Mouse (Mus musculus) cerebellum, postnatal 4 days (tissue): ENCODE measurements around the gene S100a3.
A peak's percentile ranks its signal among the peaks of the same experiment; 100 is the strongest.

Source experiments
- DNase-seq, 2 experiments: peaks; one replicate each; pipeline ENCODE4 v3.0.0; 2022; ENCODE audit warnings: low spot score in 2 of 2, mixed read lengths in 1 of 2

Gene S100a3

GRCm38 (mm10) chr3:90560008-90560628 is at the start of gene S100a3:
Gene S100a3 (plus strand): TSS chr3:90560578.
- DNase-seq, result no peak

- no peak for DNase-seq
Measured at GRCm38 (mm10) chr3:90512276-90512675, 48.1 kb upstream of the S100a3 start.

GRCm38 (mm10) chr3:90512948-90513642 is 47.3 kb upstream of the S100a3 start:
- no peak for DNase-seq

- no peak for DNase-seq
Measured at GRCm38 (mm10) chr3:90513796-90514590, 46.4 kb upstream of the S100a3 start, which contains the start of the genes S100a1 and S100a13. Gene S100a1 (minus strand): TSS chr3:90514392. Gene S100a13 (plus strand): TSS chr3:90514435.

GRCm38 (mm10) chr3:90514691-90515090 is 45.7 kb upstream of the S100a3 start:
- no peak for DNase-seq

GRCm38 (mm10) chr3:90515242-90515641 is 45.1 kb upstream of the S100a3 start:
- no peak for DNase-seq

GRCm38 (mm10) chr3:90515789-90516188 is 44.6 kb upstream of the S100a3 start:
- DNase-seq, result no peak

- DNase-seq, result no peak
Measured at GRCm38 (mm10) chr3:90517711-90518110, 42.7 kb upstream of the S100a3 start.

- no peak for DNase-seq
Measured at GRCm38 (mm10) chr3:90525421-90525820, 35.0 kb upstream of the S100a3 start.

- DNase-seq, result no peak
Measured at GRCm38 (mm10) chr3:90526076-90526475, 34.3 kb upstream of the S100a3 start.

- no peak for DNase-seq
Measured at GRCm38 (mm10) chr3:90526580-90526979, 33.8 kb upstream of the S100a3 start, which contains the start of gene S100a14. Gene S100a14 (plus strand): TSS chr3:90526856.

GRCm38 (mm10) chr3:90527291-90527873 is 33.0 kb upstream of the S100a3 start:
- no peak for DNase-seq

GRCm38 (mm10) chr3:90531713-90532112 is 28.7 kb upstream of the S100a3 start:
- DNase-seq, result no peak

GRCm38 (mm10) chr3:90535446-90535845 is 24.9 kb upstream of the S100a3 start:
- no peak for DNase-seq

- DNase-seq, result peak in 1 of 2 experiments; percentile 25
Measured at GRCm38 (mm10) chr3:90537141-90537904, 23.1 kb upstream of the S100a3 start, which contains the start of gene S100a16. Gene S100a16 (plus strand): TSS chr3:90537254.

GRCm38 (mm10) chr3:90537905-90538296 is 22.5 kb upstream of the S100a3 start:
- DNase-seq, result no peak

GRCm38 (mm10) chr3:90540904-90541303 is 19.5 kb upstream of the S100a3 start:
- no peak for DNase-seq

GRCm38 (mm10) chr3:90549676-90550420 is 10.5 kb upstream of the S100a3 start:
- DNase-seq, result no peak

- no peak for DNase-seq
Measured at GRCm38 (mm10) chr3:90550421-90550790, 10.0 kb upstream of the S100a3 start.

GRCm38 (mm10) chr3:90552231-90552630 is 8.1 kb upstream of the S100a3 start:
- DNase-seq, result no peak
